Mouse (Mus musculus) R1 (cell line): ENCODE results near the gene 1700025G04Rik.

Source experiments
- DNase-seq: peaks from one replicate; pipeline ENCODE4 v3.0.0-alpha.2; 2018; ENCODE audit warnings: low read depth, low spot score

Gene 1700025G04Rik

GRCm38 (mm10) chr1:151995948-151996697 lies 93.8 kb downstream of the 1700025G04Rik start:
- DNase-seq = no peak

- DNase-seq = no peak
Observed at GRCm38 (mm10) chr1:151994271-151994670, 95.7 kb downstream of the 1700025G04Rik start.

- DNase-seq = peak; percentile 40
Observed at GRCm38 (mm10) chr1:151991505-151991904, 98.4 kb downstream of the 1700025G04Rik start.

- no peak for DNase-seq
Observed at GRCm38 (mm10) chr1:151990615-151991014, 99.3 kb downstream of the 1700025G04Rik start.

- no peak for DNase-seq
Observed at GRCm38 (mm10) chr1:151988713-151989112, 101.2 kb downstream of the 1700025G04Rik start.

GRCm38 (mm10) chr1:151988066-151988465 lies 101.9 kb downstream of the 1700025G04Rik start:
- no peak for DNase-seq

GRCm38 (mm10) chr1:151986024-151986778 lies 103.7 kb downstream of the 1700025G04Rik start:
- no peak for DNase-seq

- no peak for DNase-seq
Observed at GRCm38 (mm10) chr1:151985056-151985455, 104.9 kb downstream of the 1700025G04Rik start.

GRCm38 (mm10) chr1:151983991-151984390 lies 105.9 kb downstream of the 1700025G04Rik start:
- DNase-seq = no peak

- DNase-seq = no peak
Observed at GRCm38 (mm10) chr1:151980498-151980897, 109.4 kb downstream of the 1700025G04Rik start.

GRCm38 (mm10) chr1:151979803-151980456 lies 110.0 kb downstream of the 1700025G04Rik start:
- DNase-seq = no peak

- peak; percentile 35 for DNase-seq
Observed at GRCm38 (mm10) chr1:151978751-151979150, 111.2 kb downstream of the 1700025G04Rik start.

- DNase-seq = peak; percentile 47
Observed at GRCm38 (mm10) chr1:151977596-151977995, 112.3 kb downstream of the 1700025G04Rik start.

- no peak for DNase-seq
Observed at GRCm38 (mm10) chr1:151976850-151977249, 113.1 kb downstream of the 1700025G04Rik start.

GRCm38 (mm10) chr1:151975418-151976379 lies 114.2 kb downstream of the 1700025G04Rik start:
- no peak for DNase-seq

- no peak for DNase-seq
Observed at GRCm38 (mm10) chr1:151974887-151975286, 115.0 kb downstream of the 1700025G04Rik start.

GRCm38 (mm10) chr1:151974424-151974823 lies 115.5 kb downstream of the 1700025G04Rik start:
- DNase-seq = no peak

- no peak for DNase-seq
Observed at GRCm38 (mm10) chr1:151973110-151973700, 116.7 kb downstream of the 1700025G04Rik start.

GRCm38 (mm10) chr1:151971581-151971980 lies 118.3 kb downstream of the 1700025G04Rik start:
- DNase-seq = no peak

GRCm38 (mm10) chr1:151968126-151968525 lies 121.8 kb downstream of the 1700025G04Rik start:
- no peak for DNase-seq

- no peak for DNase-seq
Observed at GRCm38 (mm10) chr1:151964811-151965210, 125.1 kb downstream of the 1700025G04Rik start.
